In genomic region chr10:116388840-116389239, GRCm38 (mm10) we compare ENCODE assay signal across 32 mouse cellular contexts.
DNase-seq lines count a peak whose midpoint lies in the region; ATAC-seq lines count a peak whose summit lies in the region.
"Had no signal": no experiment of that assay in that cellular context is flagged by ENCODE, and none has a peak within 500 bp of the region (broad histone marks: within the 10 kb centered on the region; RNA-seq: fewer than 3 reads in every experiment).

No protein-coding gene starts in this region.

- H3K27ac ChIP-seq in hindbrain, embryonic 15.5 days (replicated peaks), result 0 out of 2 replicates have a peak overlapping the region, but pooled peaks have one; percentile 1
- no peak overlapping the region for H3K27ac ChIP-seq in hindbrain, embryonic 13.5 days
- 0 out of 2 replicates have a peak overlapping the region, but pooled peaks have one; percentile 28 for H3K27ac ChIP-seq in neural tube, embryonic 15.5 days (replicated peaks)
- H3K27ac ChIP-seq: embryonic facial prominence, embryonic 13.5 days; forebrain, embryonic 10.5 days; forebrain, embryonic 15.5 days; gastrocnemius, adult 2 months; heart, adult 2 months; heart, embryonic 13.5 days; intestine, embryonic 15.5 days; layer of hippocampus, adult 2 months; limb, embryonic 15.5 days; liver, embryonic 13.5 days; macrophage had no signal

- no peaks in the 10 kb centered on the region for H3K36me3 ChIP-seq in hindbrain, embryonic 15.5 days
- no peaks in the 10 kb centered on the region for H3K36me3 ChIP-seq in hindbrain, embryonic 13.5 days
- no peaks in the 10 kb centered on the region for H3K36me3 ChIP-seq in neural tube, embryonic 15.5 days
- H3K36me3 ChIP-seq: embryonic facial prominence, embryonic 13.5 days; forebrain, embryonic 10.5 days; forebrain, embryonic 15.5 days; heart, embryonic 13.5 days; intestine, embryonic 15.5 days; limb, embryonic 15.5 days; liver, embryonic 13.5 days had no signal

- H3K4me2 ChIP-seq in hindbrain, embryonic 15.5 days, result no peak overlapping the region
- no peak overlapping the region for H3K4me2 ChIP-seq in hindbrain, embryonic 13.5 days
- H3K4me2 ChIP-seq in neural tube, embryonic 15.5 days, result no peak overlapping the region
- H3K4me2 ChIP-seq: embryonic facial prominence, embryonic 13.5 days; forebrain, embryonic 15.5 days; heart, embryonic 13.5 days; intestine, embryonic 15.5 days; limb, embryonic 15.5 days; liver, embryonic 13.5 days had no signal

- ATAC-seq in hindbrain, embryonic 15.5 days (ENCODE audit: low FRiP score, low read depth), result no peak
- no peak for ATAC-seq in hindbrain, embryonic 13.5 days (ENCODE audit: low FRiP score)
- no peak for ATAC-seq in neural tube, embryonic 15.5 days (ENCODE audit: low FRiP score)
- ATAC-seq: forebrain, embryonic 15.5 days; intestine, embryonic 15.5 days; midbrain, embryonic 16.5 days had no signal

- DNase-seq in embryo, embryonic 10.5 days (ENCODE audit: low spot score), result peak; percentile 68
- peak; percentile 27 for DNase-seq in embryo, embryonic 9.5 days (ENCODE audit: extremely low spot score)
- no peak for DNase-seq in adrenal gland, postnatal 4 days (ENCODE audit: low spot score in 2 of 2)
- DNase-seq: adrenal gland, postnatal 36 days; B cell, adult 2 months; cerebellum, adult 2 months; cerebellum, postnatal 14 days; gastrocnemius, adult 2 months; gastrocnemius, postnatal 36 days; heart, adult 2 months; heart, postnatal 10 days; kidney, adult 2 months; kidney, postnatal 36 days; liver, embryonic 13.5 days; lung, adult 18-20 months; lung, postnatal 10 days; right cerebral cortex, adult 18-20 months; spleen, adult 18-20 months; thymus, adult 2 months; thymus, postnatal 4 days had no signal

- no peaks in the 10 kb centered on the region for H3K27me3 ChIP-seq in hindbrain, embryonic 15.5 days
- 0 out of 2 replicates have a peak, but pooled peaks cover 11% of the 10 kb centered on the region for H3K27me3 ChIP-seq in hindbrain, embryonic 13.5 days
- H3K27me3 ChIP-seq in neural tube, embryonic 15.5 days (replicated peaks), result no peaks in the 10 kb centered on the region
- H3K27me3 ChIP-seq: embryonic facial prominence, embryonic 13.5 days; forebrain, embryonic 15.5 days; heart, embryonic 13.5 days; intestine, embryonic 15.5 days; limb, embryonic 15.5 days; liver, embryonic 13.5 days had no signal

- no peak overlapping the region for H3K9ac ChIP-seq in hindbrain, embryonic 15.5 days
- H3K9ac ChIP-seq in hindbrain, embryonic 13.5 days, result no peak overlapping the region
- no peak overlapping the region for H3K9ac ChIP-seq in neural tube, embryonic 15.5 days (replicated peaks)
- H3K9ac ChIP-seq: embryonic facial prominence, embryonic 13.5 days; forebrain, embryonic 15.5 days; heart, embryonic 13.5 days; intestine, embryonic 15.5 days; limb, embryonic 15.5 days; liver, embryonic 13.5 days had no signal

- no peak overlapping the region for H3K4me3 ChIP-seq in hindbrain, embryonic 15.5 days
- H3K4me3 ChIP-seq in hindbrain, embryonic 13.5 days, result no peak overlapping the region
- H3K4me3 ChIP-seq in neural tube, embryonic 15.5 days (replicated peaks), result no peak overlapping the region
- H3K4me3 ChIP-seq: embryonic facial prominence, embryonic 13.5 days; forebrain, embryonic 10.5 days; forebrain, embryonic 15.5 days; gastrocnemius, adult 2 months; heart, adult 2 months; heart, embryonic 13.5 days; intestine, embryonic 15.5 days; layer of hippocampus, adult 2 months; limb, embryonic 15.5 days; liver, embryonic 13.5 days had no signal

- peaks cover 8% of the 10 kb centered on the region for H3K4me1 ChIP-seq in hindbrain, embryonic 15.5 days (replicated peaks)
- peaks cover 14% of the 10 kb centered on the region for H3K4me1 ChIP-seq in hindbrain, embryonic 13.5 days (replicated peaks)
- H3K4me1 ChIP-seq in neural tube, embryonic 15.5 days, result peaks cover 17% of the 10 kb centered on the region
- H3K4me1 ChIP-seq: intestine, embryonic 15.5 days; liver, embryonic 13.5 days had no signal

- WGBS in hindbrain, embryonic 15.5 days, result 23% methylated on average over 6 of the region's 6 CpGs
- 30% methylated on average over 6 of the region's 6 CpGs for WGBS in hindbrain, embryonic 13.5 days
- WGBS in neural tube, embryonic 15.5 days, result 16% methylated on average over 6 of the region's 6 CpGs

- H3K9me3 ChIP-seq in hindbrain, embryonic 15.5 days, result no peaks in the 10 kb centered on the region
- H3K9me3 ChIP-seq in hindbrain, embryonic 13.5 days, result no peaks in the 10 kb centered on the region
- H3K9me3 ChIP-seq in neural tube, embryonic 15.5 days (replicated peaks), result no peaks in the 10 kb centered on the region
- H3K9me3 ChIP-seq: embryonic facial prominence, embryonic 13.5 days; forebrain, embryonic 10.5 days; forebrain, embryonic 15.5 days; heart, embryonic 13.5 days; intestine, embryonic 15.5 days; limb, embryonic 15.5 days; liver, embryonic 13.5 days had no signal

Comparison
In these comparisons a context has a peak if more than half of its experiments do, and no peak if none do; other contexts are left out.
1. DNase-seq: peak in embryo, embryonic 10.5 days (single experiment) and embryo, embryonic 9.5 days (single experiment); none in adrenal gland, postnatal 4 days (0 of 2).